Mouse (Mus musculus) kidney, embryonic 14.5 days (tissue): ENCODE results near the gene Ubn2. TPM values are rescaled to one million over a fixed set of nuclear protein-coding genes. Genes with fewer than 3 reads are reported as not detected.

ENCODE experiments used
- microRNA-seq: library from miRNA; unstranded; fragments of <30 nt; microRNA quantifications from one replicate; pipeline ENCODE4, GENCODE M21; 2016
- polyA plus RNA-seq: library from polyadenylated mRNA; unstranded; fragments of >200 nt; fragmentation: Nextera tagmentation; extraction: Ambion mirVana; gene quantifications from 2 replicates; pipeline ENCODE4 v1.2.1, GENCODE M21; 2014

Ubn2 gene
- polyA plus RNA-seq, 1 experiment from 2014 or later, result 19.9 TPM

Small RNA genes within 50 kb of the gene (microRNA-seq; reads per million reads assigned to microRNA genes)
- not detected for gene Mir7670

Other genes starting within 250 kb of the Ubn2 start
- 7.9 and 12.3 TPM in 2 replicates for gene D630045J12Rik, start 179.9 kb upstream of the Ubn2 start, polyA plus RNA-seq
- 10.9 and 14.9 TPM in 2 replicates for gene Zc3hav1l, start 134.7 kb upstream of the Ubn2 start, polyA plus RNA-seq
- 2.1 and 3.4 TPM in 2 replicates for gene Zc3hav1, start 79.3 kb upstream of the Ubn2 start, polyA plus RNA-seq
- gene Ttc26, start 52.5 kb upstream of the Ubn2 start, polyA plus RNA-seq, result 5.1 and 10.9 TPM in 2 replicates
- gene Fmc1, start 99.6 kb downstream of the Ubn2 start, polyA plus RNA-seq, result 150 and 178 TPM in 2 replicates
- gene Luc7l2, start 117.4 kb downstream of the Ubn2 start, polyA plus RNA-seq, result 61.1 and 74.2 TPM in 2 replicates
- 0.24 and 0.46 TPM in 2 replicates for gene Klrg2, start 203.3 kb downstream of the Ubn2 start, polyA plus RNA-seq
- gene Clec2l, start 229.1 kb downstream of the Ubn2 start, polyA plus RNA-seq, result 1.1 and 1.3 TPM in 2 replicates